Mouse (Mus musculus) forebrain, embryonic 14.5 days (tissue): ENCODE results near the gene Ppt2. TPM values are rescaled to one million over a fixed set of nuclear protein-coding genes. Genes with fewer than 3 reads are reported as not detected.

ENCODE experiments used
- ATAC-seq: fragments of 200-750 bp; cut with Nextera tagmentation; 2 replicates; pipeline ENCODE4 v1.8.0; 2017; ENCODE audit warnings: mild to moderate bottlenecking, moderate library complexity
- DNase-seq: peaks from one replicate; pipeline ENCODE4 v3.0.0-alpha.2; 2015; ENCODE audit warnings: low spot score
- H3K27ac ChIP-seq: fragments of 300-500 bp; sonication (generic); 2 replicates; pipeline ENCODE4 v1.5.1; 2014; ENCODE audit warnings: low read depth, mild to moderate bottlenecking, control low read depth, low read length, moderate library complexity
- H3K27me3 ChIP-seq: fragments of 300-500 bp; sonication (generic); replicated peaks from 2 replicates; pipeline ENCODE4 v1.6.1; 2014; ENCODE audit warnings: low read length, control low read depth, mixed read lengths; ENCODE audit not compliant: control insufficient read depth, insufficient read depth
- H3K36me3 ChIP-seq: fragments of 300-500 bp; sonication (generic); 2 replicates; pipeline ENCODE4 v1.6.1; 2014; ENCODE audit warnings: low read length, control low read depth; ENCODE audit not compliant: control insufficient read depth, insufficient read depth
- H3K4me1 ChIP-seq: fragments of 300-500 bp; sonication (generic); 2 replicates; pipeline ENCODE4 v1.6.1; 2014; ENCODE audit warnings: antibody characterized with exemption, low read length, control low read depth; ENCODE audit not compliant: control insufficient read depth, insufficient read depth
- H3K4me2 ChIP-seq: fragments of 300-500 bp; sonication (generic); 2 replicates; pipeline ENCODE4 v1.6.1; 2014; ENCODE audit warnings: mild to moderate bottlenecking, control low read depth, low read length
- H3K4me3 ChIP-seq: fragments of 300-500 bp; sonication (generic); 2 replicates; pipeline ENCODE4 v1.5.1; 2014; ENCODE audit warnings: low read depth, low read length, control low read depth
- H3K9ac ChIP-seq: fragments of 300-500 bp; sonication (generic); 2 replicates; pipeline ENCODE4 v1.6.1; 2014; ENCODE audit warnings: mild to moderate bottlenecking, low read length, control low read depth, moderate library complexity
- H3K9me3 ChIP-seq: fragments of 300-500 bp; sonication (generic); replicated peaks from 2 replicates; pipeline ENCODE4 v1.6.1; 2016; ENCODE audit warnings: low read length, control low read depth, mixed read lengths; ENCODE audit not compliant: control insufficient read depth
- whole genome bisulfite sequencing: fragments of 180-500 bp; shearing (Covaris S2); extraction: QIAGEN DNeasy Blood & Tissue Kit; methylation state at CpG from one replicate; pipeline ENCODE4 v1.1.7; 2014; 5-methylcytosine and 5-hydroxymethylcytosine counted together
- polyA plus RNA-seq: library from polyadenylated mRNA; unstranded; fragments of >200 nt; fragmentation: Nextera tagmentation; extraction: Ambion mirVana; gene quantifications from 2 replicates; pipeline ENCODE4 v1.2.1, GENCODE M21; 2014

Ppt2 gene
- polyA plus RNA-seq, 1 experiment from 2014 or later: 23.8 TPM

DNA sequence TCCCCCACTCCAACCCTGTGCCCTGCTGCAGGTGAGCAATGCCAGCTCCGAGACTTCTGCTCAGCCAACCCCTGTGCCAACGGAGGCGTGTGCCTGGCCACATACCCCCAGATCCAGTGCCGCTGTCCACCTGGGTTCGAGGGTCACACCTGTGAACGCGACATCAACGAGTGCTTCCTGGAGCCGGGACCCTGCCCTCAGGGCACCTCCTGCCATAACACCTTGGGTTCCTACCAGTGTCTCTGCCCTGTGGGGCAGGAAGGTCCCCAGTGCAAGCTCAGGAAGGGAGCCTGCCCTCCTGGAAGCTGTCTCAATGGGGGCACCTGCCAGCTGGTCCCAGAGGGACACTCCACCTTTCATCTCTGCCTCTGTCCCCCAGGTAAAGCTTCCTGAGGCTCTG is 61.0 kb downstream of the Ppt2 start:
- H3K4me3 ChIP-seq: no peak overlapping the region

More for the DNA sequence above, 61.0 kb downstream of the Ppt2 start:
- no peaks in the 10 kb centered on the region for H3K36me3 ChIP-seq
- ATAC-seq: no peak
- no peak for DNase-seq
- 69% methylated on average over 9 of the region's 9 CpGs for WGBS
- H3K27ac ChIP-seq: no peak overlapping the region
- no peak overlapping the region for H3K4me2 ChIP-seq
- no peaks in the 10 kb centered on the region for H3K9me3 ChIP-seq
- H3K4me1 ChIP-seq: no peaks in the 10 kb centered on the region
- no peaks in the 10 kb centered on the region for H3K27me3 ChIP-seq
- H3K9ac ChIP-seq: no peak overlapping the region

Other genes with a start within 250 kb of the Ppt2 start
- 3.7 and 4.2 TPM in 2 replicates for gene BC051142, start 229.7 kb downstream of the Ppt2 start, polyA plus RNA-seq
- not detected in 2 replicates for gene Btnl4, start 151.2 kb downstream of the Ppt2 start, polyA plus RNA-seq
- gene Btnl6, start 111.2 kb downstream of the Ppt2 start, polyA plus RNA-seq: not detected in 2 replicates
- gene Notch4, start 64.2 kb downstream of the Ppt2 start, polyA plus RNA-seq: 4.1 and 6.0 TPM in 2 replicates
- 3.7 and 4.5 TPM in 2 replicates for gene Gpsm3, start 38.7 kb downstream of the Ppt2 start, polyA plus RNA-seq
- 6.4 and 9.6 TPM in 2 replicates for gene Pbx2, start 37.2 kb downstream of the Ppt2 start, polyA plus RNA-seq
- 1.1 and 1.5 TPM in 2 replicates for gene Ager, start 30.6 kb downstream of the Ppt2 start, polyA plus RNA-seq
- 222 TPM in 2 replicates for gene Rnf5, start 24.8 kb downstream of the Ppt2 start, polyA plus RNA-seq
- 88.6 and 106 TPM in 2 replicates for gene Agpat1, start 24.2 kb downstream of the Ppt2 start, polyA plus RNA-seq
- gene Egfl8, start 12.5 kb downstream of the Ppt2 start, polyA plus RNA-seq: 7.6 and 8.7 TPM in 2 replicates
- gene Prrt1, start 1.0 kb upstream of the Ppt2 start, polyA plus RNA-seq: 5.0 and 5.5 TPM in 2 replicates
- gene Fkbpl, start 16.3 kb upstream of the Ppt2 start, polyA plus RNA-seq: 12.6 and 14.9 TPM in 2 replicates
- gene Atf6b, start 18.6 kb upstream of the Ppt2 start, polyA plus RNA-seq: 75.0 and 90.9 TPM in 2 replicates
- 0.04 and 0.10 TPM in 2 replicates for gene Tnxb, start 42.0 kb upstream of the Ppt2 start, polyA plus RNA-seq
- not detected in 2 replicates for gene C4b, start 115.4 kb upstream of the Ppt2 start, polyA plus RNA-seq
- not detected in 2 replicates for gene Cyp21a1, start 176.1 kb upstream of the Ppt2 start, polyA plus RNA-seq
- gene Stk19, start 208.4 kb upstream of the Ppt2 start, polyA plus RNA-seq: 31.7 and 33.8 TPM in 2 replicates
- 54.9 and 66.4 TPM in 2 replicates for gene Dxo, start 208.5 kb upstream of the Ppt2 start, polyA plus RNA-seq
- gene Skiv2l, start 221.7 kb upstream of the Ppt2 start, polyA plus RNA-seq: 36.6 and 46.9 TPM in 2 replicates
- 82.9 and 92.3 TPM in 2 replicates for gene Nelfe, start 221.9 kb upstream of the Ppt2 start, polyA plus RNA-seq
- 0.93 and 0.94 TPM in 2 replicates for gene Cfb, start 234.0 kb upstream of the Ppt2 start, polyA plus RNA-seq